Mouse (Mus musculus) layer of hippocampus, postnatal 36 days (tissue): ENCODE measurements at regions not wholly inside any gene's neighbourhood (a gene's known extent, or its start where the extent isn't known, plus 50 kb on each side); places are given as distances from the start of the nearest gene placed in this dataset.

Experiments
- DNase-seq, 2 experiments: peaks; one replicate each; pipeline ENCODE4 v3.0.0; 2022

DNA sequence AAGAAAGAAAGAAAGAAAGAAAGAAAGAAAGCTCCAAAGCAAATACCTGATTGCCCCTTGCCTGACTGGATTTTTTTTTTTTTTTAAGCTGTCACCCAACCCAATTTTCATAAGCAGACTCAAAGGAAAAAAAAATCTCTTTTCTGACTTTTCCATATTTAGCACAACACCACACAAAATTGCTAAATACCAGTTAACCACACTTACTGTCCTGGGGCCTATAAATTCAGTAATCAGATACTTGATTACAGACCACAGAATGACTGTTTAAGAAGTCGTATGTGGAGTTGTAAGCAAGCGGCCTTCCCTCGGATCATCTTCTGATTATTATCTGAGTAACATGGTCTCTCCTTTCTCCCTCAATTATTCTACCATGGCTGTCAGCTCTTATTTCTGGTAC is 263.3 kb upstream of the Gm15217 start:
- no peak for DNase-seq

DNA sequence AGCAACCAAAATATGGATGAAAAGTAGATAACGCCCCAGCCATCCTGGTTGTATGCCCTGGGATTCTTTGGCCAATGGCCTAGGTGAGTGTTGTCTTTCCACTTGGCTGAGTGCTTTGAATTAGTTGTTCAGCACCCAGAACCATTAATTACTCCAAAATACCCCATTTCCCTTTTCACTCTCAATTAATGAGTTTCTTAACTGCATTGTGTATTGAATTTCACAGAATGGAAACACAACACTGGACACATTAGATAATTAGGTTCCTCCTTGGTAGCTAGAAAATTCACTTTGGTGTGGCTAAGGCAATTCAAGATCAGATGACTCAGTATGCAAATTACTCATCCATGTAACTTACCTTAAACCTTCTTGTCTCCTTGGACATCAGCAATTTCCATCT is 252.7 kb upstream of the Gm15217 start:
- DNase-seq, result no peak

DNA sequence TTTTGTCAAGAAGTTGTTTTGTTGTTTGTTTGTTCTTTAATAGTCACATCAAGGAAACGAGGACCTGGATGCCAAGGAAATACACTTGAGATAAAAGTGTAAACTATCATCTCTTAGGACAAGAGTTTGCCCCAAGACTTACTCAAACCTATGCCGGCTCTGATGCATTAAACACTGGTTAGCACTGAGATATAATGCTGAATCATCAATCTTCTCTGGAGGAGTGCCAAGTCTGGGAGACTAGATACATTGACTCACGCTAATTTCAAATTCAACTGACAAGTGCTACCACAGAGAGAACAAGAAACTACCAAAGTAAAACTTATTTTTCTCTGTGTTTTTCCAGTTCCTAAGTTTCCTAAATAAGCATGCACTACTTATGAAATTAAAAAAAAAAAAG is 249.5 kb upstream of the Gm15217 start:
- no peak for DNase-seq

DNA sequence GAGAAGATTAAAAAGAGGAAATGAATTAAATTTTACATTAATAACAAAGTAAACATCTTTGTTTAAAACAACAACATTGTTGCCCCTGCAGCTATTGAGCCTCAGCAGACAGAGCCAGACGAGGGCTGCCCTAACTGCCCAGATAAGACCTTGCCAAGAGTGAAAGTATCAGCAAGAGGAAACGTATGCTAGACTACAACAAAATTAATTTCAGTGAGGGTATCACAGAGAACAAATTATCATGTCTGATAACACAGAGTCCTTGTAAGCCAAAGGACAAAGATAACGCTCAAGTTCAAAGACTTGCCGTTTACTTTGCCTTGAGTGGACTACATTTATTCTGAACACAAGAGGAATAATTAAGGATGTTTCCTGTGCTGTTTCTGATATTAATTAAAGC is 235.0 kb upstream of the Gm15217 start:
- no peak for DNase-seq

DNA sequence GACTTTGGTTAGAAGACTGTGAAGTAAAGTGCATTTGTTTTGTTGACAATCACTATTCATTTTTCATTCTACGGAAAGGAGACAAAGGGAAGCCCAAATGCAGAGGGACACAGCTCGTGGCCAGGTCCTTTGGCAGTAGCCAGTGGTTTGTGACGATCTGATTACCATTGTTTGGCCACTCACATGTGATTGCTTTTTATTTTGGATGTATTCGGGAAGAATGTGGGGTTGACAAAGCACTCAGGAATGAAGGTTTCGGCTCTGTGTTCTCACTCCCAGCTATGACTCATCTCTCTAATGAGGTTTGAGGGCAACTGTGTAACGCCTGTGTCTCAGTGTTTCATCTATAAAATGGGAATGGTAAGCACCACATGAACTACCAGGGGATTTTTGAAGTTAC is 234.5 kb upstream of the Gm15217 start:
- no peak for DNase-seq

DNA sequence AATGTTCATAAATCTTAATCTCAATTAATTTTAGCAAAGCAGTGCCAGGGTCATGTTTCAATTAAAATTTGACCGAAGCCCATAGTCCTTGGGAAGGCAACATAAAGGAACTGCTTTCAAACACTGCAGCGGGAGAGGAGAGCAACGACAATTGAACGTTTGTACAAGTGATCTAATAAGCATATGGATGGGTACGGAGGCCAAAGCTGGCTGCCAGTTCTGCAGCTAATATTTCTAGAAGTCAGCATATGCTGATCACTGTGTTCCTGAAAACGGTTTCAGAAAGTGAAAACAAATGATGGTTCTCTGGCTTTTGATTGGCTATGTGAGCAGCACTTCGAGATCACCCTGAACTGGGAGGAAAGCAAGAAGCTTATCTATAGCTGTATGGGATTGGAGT is 233.6 kb upstream of the Gm15217 start:
- DNase-seq, result peak; percentile 12 to 15

DNA sequence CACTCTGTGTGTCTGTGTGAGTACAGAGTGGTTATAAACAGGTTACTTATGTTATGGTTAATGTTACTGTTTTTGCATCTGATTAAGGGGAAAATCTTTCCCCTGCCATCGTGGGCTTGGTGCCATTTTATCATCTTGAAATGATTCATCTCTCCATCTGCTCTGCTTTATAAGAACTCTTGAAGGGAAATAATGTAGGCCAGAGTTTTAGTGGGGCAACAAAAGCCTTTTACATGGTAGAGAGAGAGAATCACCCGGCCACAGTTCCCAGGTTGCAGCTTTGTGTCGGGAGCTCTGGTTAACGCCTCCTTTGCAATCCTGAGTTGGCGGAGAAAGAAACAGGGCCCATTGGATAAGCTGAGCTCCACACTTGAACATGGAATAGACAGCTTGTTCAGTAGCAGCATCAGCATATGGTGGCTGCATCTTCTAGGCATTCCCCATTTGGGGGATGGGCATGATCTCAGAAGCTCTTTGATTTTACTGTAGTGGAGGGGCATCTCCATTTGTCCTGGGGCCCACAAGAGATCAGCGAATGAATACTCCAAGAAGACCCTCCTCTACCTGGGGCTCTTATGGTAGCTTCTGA is 230.0 kb upstream of the Gm15217 start:
- DNase-seq, result peak in 1 of 2 experiments; percentile 6

DNA sequence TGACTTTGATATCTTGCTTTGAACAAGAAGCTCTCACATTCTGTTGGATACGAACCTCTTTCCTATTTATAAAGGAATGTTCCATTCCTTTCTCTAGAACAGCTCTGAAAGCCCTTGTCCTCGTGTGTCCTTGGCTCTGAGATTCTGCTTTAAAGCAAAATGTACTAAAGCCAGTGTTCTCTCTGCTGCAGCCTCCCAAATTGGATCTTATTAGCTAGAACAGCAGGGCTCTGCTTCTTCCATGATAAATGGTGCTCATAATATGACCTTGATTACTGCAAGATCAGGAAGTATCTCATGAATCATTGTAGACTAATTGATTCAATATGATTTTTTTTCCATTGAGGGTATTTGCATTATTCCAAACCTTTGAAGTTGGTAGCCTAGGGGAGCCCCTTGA is 220.5 kb upstream of the Gm15217 start:
- DNase-seq, result no peak

DNA sequence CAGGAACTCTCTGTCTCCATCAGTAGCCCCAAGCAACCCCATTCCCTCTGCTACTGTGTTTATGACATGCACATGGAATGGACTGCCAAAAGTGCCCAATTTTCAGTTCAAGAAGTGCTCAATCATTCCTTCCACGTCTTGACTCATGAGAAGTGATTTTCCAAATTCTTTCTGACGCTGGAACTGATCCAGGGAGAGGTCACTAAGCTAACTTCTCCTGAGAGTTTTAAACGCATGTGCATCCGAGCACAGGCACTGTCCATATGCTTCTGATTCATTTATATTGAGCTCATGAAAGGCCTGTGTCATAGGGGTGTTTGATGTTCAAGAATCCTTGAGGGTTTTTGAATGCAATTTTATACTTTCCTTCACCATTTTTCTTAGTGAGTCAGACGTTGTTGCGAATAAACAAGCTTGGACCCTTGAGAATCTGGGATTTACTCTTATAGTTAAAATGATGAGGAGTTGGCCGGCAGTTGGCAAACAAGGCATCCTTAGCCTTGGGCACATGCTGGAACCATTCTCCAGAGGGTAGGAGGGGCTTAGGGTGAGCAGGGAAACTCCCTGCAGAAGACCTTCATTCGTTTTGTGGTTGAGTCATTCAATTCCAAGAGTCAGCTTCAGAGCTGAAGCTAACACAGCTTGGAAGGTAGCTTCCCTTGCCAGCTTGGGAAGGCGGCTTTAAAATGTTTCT is 206.9 kb upstream of the Gm15217 start:
- DNase-seq, result no peak

DNA sequence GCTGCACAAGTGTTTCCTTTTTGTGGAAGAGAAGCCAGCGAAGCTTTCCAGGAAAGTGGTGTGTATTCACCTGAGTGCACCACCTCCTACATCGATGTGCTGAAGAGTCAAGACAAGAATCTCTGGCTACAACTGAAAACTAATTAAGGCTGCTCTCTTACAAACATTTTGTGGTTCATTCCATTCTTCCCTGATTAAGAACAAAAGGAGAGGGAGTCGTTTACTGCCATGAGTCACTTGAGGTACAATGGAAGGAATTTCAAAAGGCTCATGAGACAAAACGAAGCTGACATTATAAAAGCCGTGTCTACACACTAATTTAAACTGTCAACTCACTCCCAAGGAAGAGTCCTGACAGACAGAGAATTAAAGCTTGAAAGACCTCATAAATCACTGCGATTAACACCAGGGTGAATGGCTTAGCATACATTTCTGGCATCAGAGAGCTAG is 206.3 kb upstream of the Gm15217 start:
- DNase-seq, result no peak

DNA sequence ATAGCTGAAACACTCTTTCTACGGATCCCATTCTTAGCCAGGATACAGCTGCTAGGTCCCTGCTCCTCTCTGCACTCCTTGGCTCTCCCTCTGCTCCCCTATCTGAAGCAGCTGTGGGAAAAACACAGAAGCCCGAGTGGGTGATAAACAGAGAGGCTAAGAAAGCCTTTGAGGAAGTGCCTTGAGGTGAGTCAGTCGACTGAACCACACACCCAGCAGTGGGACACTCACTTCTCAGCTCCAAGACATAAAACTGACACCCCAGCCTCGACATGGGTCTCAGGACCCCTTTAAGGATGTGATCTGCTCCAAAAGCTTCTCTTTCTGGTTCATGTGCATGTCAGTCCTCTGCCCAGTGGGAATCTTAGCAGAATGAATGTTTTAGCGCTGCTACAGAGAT is 204.8 kb upstream of the Gm15217 start:
- DNase-seq, result no peak

DNA sequence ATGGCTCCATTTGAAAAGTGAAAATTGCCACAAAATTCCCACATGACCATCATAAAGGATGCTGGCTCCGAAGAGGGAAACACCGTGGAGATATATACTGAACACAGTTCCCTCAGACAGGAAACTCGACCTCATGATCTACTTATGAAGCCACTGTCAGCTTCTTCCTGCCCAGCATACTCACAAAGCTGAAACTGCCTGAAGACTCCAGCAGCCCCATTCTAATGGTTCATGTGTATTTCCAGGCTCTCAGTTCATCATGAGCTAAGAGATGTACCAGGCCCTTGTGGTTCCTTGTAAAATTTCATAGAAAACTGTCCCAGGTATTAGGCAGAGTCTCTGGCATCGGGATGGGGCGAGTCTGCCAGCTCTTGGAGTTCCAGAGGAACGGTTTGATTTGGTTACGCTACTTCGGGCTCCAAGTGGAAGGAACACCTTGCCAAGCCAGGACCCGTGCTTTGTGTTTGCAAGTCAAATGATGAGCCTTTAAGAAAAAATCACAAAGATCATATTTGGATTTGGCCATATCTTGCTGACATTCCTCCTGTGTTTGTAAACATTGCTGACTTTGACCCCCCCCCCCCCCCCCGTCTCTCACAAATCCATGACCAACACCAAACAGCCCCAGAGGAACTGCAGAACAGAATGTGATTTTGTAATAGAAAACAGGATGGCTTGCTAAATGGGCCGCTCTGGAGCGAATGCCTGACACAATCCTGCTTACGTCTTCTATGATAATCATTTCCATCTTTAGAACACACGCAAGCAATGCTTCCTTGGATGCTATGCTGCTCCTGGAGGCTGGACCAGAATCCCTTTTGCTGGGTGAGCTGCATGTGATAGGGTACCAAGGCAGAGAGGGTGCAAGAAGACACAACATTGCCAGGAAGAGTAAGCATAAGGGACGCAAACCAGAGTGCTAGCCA is 203.7 kb upstream of the Gm15217 start:
- no peak for DNase-seq

DNA sequence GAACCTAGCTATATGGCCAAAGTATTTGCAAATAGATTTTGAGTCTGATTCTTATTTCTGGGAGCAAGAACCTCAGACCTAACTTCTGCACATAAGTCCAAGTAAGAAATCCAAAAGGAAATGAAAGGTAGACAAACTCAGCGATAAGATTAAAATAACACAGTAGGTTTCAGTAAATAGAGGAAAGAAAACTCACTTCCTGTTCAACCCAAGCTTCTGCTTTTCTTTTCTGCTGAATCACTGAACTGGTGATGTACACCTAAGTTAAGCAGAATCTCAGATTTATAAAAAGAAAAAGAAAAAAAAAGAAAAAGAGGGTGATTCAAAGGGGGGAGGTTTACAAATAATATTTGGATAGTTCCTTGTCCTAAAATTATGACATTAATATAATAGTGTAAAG is 200.2 kb upstream of the Gm15217 start:
- DNase-seq, result no peak

DNA sequence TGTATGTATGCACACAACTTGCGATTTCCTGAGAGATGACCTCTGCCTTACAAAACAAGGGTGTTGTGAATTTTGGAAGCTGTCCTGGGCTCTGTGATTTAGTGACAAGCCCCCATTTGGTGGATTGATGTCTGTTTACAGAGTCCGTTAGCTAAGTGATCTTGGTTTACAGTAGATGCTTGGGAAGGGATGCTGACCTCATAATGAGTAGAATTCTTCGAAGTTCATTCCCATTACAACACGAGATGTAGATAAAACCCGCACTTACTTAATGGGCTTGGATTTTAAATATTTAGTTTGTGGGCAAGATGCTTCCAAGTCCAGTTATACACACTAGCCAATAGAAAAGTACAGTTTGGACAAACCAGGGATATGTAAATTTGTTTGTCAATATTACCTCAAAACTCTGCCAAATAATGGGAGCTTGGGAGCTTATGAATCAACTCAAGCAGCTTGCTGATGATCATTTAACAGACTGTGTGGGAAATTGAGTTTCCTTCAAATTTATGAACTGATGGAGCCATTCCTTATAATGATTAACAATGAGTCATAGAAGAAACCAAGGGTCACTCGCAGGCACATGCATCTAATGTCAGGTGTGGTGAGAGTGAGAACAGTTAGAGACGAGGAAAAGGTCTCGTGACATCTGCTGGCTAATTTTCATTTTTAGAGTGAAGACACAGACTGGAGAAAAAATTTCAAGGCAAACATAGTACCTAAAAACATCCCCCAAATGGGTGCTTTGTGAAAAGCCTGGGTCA is 187.4 kb upstream of the Gm15217 start:
- DNase-seq, result no peak

DNA sequence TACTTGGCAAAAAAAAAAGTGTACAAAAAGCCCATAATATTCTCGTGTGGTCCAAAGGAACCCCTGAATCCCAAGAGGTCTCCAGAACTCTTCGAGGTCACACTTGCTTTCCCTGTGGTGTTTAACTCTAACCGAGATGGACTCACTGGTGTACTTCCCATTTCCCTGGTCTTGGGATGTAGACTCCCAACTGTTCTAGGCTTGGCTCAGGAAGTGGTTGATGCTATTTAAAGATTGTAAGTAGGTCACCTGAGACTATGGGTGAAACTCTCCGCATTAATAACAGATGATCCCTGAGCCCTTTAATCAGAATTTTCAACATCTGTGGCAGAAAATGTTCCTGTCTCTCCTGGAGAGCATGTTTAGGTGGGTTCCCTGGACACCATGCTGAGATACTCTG is 185.6 kb upstream of the Gm15217 start:
- DNase-seq, result no peak

DNA sequence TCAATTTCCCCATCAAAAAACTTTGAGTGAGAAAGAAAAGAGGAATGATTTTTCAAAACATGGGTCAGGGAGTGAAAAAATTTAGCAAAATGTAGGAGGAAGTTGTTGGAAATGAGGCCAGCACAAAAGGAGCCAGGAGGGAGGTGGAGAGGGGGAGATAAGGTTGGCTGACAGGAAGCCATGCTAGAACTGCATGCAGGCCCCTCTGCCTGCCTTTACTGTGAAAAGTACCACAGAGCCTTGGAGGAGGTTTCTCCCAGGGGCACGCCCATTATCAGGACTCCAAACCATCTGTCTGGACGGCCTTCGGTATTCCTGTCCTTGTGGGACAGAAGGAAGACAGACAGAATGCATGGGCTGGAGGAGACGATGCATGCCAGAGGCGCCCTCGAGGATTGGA is 183.3 kb upstream of the Gm15217 start:
- DNase-seq, result no peak

DNA sequence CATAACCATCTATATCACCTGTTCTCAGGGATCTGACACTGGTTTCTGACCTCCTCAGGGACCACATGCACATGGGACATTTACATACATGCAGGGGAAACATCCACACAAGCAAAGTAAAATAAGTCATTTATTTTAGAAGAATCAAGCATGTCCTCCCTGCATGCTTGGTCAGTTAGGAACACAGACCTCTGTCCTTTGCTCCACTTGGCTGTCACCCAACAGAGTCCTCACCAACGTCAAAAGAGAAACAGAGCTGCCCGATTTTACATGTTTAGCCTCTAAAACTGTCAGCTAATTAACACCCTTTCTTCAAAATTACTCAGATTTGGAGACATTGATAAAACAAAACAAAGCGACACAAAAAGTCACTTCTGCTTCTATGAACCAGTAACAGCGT is 176.4 kb upstream of the Gm15217 start:
- no peak for DNase-seq

DNA sequence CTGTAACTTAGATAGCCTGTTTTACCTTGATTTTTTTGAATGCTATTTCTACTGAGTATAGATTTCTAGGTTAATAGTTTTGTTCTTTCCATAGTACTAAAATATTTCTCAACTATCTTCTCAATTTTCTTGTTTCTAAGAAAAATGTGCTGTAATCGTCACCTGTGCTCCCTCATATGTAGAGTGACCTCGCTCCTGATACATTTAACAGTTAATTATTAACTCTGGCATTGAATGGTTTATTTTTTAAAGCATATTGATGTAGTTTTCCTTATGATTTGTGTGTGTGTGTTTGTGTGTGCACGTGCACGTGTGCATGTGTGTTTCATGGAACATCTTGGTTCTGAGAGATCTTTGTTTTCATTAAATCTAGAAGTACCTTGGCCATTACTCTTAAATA is 158.7 kb upstream of the Gm15217 start:
- DNase-seq, result no peak

DNA sequence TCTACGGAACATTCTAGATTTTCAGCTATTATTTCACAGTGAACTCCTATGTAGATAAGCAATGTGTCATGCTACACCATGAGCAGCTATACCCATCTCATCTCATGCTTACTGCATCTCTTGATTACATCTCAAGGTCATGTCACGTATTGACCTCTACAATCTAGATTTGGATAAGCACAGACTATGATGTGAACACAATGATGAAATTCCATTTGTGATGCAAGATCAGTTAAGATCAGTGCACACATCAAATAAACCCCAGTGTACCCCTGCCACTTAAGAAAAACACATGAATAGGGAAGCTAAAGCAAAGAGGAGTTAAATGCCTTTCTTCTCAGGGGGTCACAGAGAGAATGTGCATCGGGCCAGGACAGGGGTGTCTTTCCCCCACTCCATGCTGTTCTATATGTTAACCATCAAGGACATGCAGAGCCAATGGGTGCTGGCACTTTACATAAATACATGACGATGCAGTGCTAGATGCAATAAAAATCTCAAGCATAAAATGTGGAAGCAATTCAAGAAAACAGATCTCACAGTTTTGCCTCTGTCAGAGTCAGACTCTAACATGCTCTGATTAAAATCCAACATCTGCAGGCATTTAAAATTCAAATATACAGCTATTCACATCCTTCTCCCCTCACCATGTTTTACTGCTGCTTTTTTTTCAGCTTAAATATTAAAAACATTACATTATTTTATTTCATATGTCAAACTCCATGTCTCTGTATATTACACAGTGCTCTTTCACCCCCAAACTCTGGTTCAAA is 157.1 kb upstream of the Gm15217 start:
- no peak for DNase-seq

DNA sequence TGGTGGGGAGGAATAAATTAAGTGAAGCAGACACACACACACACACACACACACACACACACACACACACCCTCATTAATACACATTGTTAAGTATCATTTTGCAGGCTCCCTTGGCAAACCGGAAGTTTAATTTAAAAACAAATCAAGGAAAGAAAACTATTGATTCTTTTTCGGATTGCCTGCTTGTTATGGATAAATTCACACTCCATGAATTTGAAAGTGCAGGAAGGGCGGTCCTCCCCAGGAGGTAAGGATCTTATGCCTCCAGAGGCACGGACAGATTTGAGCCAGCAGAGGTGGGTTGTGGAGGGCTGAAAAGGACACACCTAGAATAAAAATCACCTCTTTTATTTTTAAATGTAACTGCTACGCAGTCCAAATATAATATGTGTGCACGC is 156.2 kb upstream of the Gm15217 start:
- no peak for DNase-seq

DNA sequence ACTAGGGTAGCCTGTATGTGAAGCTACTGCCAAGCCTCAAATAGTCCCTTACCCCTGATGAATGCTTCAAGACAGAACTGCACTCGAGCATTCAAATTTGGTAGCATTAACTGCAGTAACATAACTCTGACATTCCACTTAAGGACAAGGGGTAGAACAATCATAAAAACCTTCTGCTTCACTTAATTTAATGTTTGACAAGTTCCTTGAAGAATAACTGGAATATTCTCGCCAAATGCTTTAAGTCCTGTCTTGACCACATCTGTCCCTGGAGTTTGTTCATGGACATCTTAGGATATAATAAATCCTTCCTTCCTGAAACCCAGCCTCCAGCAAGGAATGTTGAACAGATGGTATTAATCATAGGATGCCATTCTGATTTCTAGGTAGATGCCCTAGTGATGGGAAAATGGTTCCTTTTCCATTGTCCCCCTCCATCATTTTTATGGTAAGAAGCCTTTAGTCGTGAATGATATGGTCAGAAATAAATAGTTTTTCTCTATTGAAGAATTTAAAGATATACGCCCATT is 154.7 kb upstream of the Gm15217 start:
- DNase-seq, result no peak
